Mouse (Mus musculus): ENCODE measurements around the gene Nlk.

- TF ChIP-seq CTCF (IDR thresholded peaks at IDR 0.05; ENCODE audit: low read depth) (no peak), EP300 (IDR thresholded peaks at IDR 0.05; ENCODE audit: low read depth) (no peak)
Observed at GRCm38 (mm10) chr11:78724792-78725191, 27.6 kb upstream of the Nlk start.

Measured in liver, embryonic 14.5 days (tissue).